Mouse (Mus musculus): ENCODE data around the gene Gimap9. TPM values are rescaled to one million over a fixed set of nuclear protein-coding genes. Genes with fewer than 3 reads are reported as not detected.

Gimap9 gene
- polyA plus RNA-seq, 1 experiment = 0.73 TPM

DNA sequence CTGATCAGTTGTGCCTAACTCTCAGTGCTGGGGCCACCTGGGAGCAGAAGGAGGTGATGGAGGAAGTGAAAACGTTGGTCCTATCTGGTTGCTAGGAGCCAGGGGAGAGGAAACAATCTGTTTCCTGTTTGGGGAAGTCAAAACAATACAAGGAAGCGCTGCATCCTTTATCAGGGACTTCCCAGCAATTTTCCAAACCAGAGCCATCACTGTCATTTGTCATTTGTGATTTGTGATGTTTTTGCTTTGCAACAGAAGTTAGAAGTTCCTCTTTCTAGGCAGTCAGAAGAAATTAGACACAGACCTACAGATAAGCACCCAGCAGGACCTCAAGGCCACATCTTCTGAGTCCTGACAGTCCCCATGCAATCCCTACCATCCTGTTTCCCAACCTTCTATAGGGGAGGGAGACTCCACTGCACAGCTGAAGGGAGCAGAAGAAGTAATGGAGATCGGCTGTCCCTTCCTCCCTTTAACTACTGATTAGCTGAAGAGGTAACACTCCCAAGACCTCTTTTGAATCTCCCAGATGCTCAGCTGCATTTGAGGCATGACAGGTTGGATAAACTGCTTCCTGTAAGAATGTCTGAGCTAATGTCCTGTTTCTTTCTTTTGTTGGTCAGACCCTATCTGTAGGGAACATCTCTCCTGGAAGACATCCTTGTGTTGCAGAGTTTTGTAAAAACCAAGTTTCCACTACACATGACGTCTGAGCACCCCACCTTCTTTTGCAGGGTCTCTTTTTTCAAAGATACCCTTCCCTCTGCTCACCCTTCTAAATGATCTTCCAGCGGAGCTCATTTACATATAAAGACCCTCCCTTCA, 24.5 kb downstream of the Gimap9 start:
- no peak for TF ChIP-seq GATA1 (IDR thresholded peaks at IDR 0.05; ENCODE audit: low read length)

DNA sequence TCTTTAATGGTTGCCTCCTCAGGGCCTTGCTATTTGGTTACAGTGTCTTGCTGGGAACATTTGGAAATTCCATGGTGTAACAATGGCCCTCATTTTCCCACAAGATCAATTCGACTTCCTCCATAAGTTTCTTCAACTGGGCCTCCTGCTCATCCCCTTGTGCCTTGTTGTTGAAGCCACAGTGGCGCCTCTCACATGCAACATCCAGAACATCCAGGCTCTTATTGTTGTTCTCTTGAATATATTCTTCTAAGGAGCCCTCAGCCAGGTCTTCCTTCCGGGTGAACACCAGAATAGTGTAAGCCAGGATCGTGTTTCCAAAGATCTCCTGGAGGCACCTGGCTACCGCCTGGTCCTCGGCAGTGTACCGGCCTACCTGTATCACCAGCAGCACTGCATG, 26.2 kb downstream of the Gimap9 start:
- TF ChIP-seq GATA1 (IDR thresholded peaks at IDR 0.05; ENCODE audit: low read length) = no peak

DNA sequence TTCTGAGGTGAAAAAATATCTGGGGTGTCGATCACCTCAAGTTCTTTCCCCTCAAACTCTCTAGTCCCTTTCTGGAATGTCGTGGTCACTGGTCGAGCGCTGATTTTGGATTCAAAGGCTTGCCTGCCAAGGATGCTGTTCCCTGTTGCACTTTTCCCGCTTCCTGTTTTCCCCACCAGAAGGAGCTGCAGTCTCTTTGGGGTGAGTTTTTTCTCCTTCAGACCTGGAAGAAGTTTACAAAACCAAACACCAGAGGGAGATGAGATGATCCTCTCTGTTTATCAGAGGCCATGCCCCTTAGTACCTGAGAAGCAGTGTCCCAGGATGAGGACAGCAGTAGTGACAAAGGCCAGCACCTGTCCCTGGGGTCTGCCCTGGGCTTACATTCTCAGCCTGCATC, 26.7 kb downstream of the Gimap9 start:
- TF ChIP-seq GATA1 (IDR thresholded peaks at IDR 0.05; ENCODE audit: low read length) = no peak

DNA sequence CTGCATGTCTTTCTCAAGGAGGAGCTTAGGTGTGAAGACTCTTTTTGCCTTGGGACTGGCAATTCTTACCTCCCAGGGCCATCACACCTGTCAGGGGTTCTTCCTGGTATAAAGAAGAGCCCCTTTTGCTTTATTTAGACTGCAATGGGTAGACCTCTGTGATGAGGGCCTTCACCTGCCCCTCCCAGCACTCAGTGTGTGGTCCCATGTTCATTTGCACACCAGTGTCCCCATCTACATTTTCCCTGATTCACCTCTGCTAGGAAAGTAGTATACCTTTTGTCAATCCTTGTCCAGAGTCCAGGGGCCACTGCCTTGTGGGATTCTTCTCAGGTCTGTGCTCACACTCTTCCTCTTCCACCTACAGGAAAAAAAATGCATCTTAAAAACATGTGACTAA, 28.2 kb downstream of the Gimap9 start:
- TF ChIP-seq GATA1 (IDR thresholded peaks at IDR 0.05; ENCODE audit: low read length) = no peak

DNA sequence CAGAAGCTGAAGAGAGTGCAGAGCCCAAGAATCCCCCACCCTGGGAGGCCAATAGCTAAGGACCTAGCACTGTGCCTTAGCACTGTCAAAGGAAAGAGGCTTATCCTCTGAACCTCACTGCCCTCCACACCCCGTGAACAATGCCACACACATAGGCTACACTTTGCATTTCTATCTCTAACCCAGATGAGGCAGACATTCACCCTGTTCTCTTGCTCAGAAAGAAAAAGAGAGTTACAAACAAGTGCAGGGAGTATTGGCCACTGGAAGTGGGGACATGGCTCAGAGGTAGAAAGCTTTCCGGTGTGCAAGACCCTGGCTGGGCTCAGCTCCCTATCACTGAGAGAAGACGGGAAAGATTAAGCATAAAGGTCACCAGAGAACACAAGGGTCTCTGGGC, 30.2 kb downstream of the Gimap9 start:
- TF ChIP-seq GATA1 (IDR thresholded peaks at IDR 0.05; ENCODE audit: low read length) = no peak

DNA sequence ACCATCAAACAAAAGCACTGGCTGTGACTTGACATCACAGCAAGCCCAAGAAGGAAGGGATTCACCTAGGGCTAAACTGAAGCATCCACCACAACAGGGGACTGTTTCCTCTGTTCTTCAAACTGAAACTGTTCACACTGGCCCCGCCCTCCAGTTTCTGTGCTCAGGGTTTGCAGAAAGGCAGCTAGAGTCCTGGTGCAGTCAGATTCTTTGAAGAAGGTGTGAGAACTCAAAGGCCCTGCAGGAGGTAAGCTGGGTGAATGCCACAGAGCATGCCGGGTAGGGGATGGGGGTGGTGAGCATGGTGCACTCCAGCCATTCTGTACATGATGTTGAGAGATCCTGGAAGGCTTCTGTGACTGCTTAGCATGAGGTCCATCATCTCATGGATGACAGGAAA, 42.5 kb downstream of the Gimap9 start, which contains the start of the genes Gm28053 and Gimap7:
Gm28053 (plus strand) TSS at position 153 of the 400 bp plus-strand sequence.
Gimap7 (plus strand) TSS at position 167 of the 400 bp plus-strand sequence.
- no peak for TF ChIP-seq GATA1 (IDR thresholded peaks at IDR 0.05; ENCODE audit: low read length)

DNA sequence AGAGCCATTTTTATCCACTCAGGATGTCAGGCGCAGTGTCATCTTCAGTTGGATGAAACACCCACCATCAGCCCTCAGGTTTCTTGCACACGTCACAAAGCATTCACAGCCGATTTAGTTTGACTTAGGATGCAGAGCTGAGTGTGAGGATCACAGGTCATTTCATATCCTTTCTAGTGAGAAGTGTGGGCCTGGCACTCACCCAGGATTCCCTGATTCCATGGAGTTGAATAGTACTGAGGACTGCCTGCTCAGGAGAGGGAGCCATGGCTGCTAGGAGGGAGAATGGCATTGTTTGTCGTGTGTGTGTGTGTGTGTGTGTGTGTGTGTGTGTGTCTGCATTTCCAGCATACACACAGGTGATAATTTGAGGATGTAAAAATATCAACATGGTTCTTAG, 44.4 kb downstream of the Gimap9 start:
- TF ChIP-seq GATA1 (IDR thresholded peaks at IDR 0.05; ENCODE audit: low read length) = no peak

DNA sequence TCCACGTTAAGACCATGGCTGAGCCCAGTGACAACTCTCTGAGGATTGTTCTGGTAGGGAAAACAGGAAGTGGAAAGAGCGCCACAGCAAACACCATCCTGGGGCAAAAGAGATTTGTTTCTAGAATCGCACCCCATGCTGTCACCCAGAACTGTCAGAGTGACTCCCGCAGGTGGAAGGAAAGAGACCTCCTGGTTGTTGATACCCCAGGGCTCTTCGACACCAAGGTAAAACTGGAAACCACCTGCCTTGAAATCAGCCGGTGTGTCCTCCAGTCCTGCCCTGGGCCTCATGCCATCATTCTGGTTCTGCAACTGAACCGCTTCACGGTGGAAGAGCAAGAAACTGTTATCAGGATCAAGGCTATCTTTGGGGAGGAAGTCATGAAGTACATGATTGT, 47.5 kb downstream of the Gimap9 start:
- TF ChIP-seq GATA1 (IDR thresholded peaks at IDR 0.05; ENCODE audit: low read length) = no peak

DNA sequence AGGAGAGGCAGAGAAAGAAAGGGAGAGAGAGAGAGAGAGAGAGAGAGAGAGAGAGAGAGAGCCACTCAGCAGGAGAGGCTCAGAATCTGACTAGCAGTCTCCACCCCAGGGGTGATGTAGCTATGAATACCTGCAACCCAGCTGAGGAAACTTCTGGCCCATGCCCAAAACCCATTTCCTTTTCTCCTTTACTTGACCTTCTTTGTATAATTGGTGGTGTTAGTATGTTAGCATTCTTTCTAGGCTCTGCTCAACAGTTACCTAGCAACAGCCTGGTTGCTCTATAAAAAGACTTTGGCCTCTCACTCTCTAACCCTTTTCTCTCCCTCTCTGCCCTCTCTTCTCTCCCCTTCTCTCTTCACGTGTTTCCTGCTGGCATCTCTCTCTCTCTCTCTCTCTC, 49.5 kb downstream of the Gimap9 start:
- TF ChIP-seq GATA1 (IDR thresholded peaks at IDR 0.05; ENCODE audit: low read length) = no peak

DNA sequence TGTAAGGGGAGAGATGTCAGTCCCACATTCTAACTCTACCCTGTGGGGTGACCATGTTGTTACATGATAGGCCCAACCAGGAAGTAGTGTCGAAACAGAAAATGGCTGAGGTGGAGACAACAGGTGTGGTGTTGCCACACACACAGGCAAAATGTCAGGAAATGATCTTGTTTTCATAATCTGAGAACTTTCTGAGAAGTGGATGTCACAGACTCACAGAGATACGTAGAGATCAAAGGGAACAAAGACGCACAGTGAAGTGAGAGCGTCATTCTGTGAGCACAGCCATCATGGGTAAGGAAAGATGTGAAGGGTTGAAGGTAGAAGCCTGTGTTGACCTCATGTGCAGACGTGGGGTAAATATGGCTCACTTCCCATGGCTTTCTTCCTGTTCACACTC, 51.8 kb downstream of the Gimap9 start:
- no peak for TF ChIP-seq GATA1 (IDR thresholded peaks at IDR 0.05; ENCODE audit: low read length)

Other genes with a start within 250 kb of the Gimap9 start
- not detected in 2 replicates for gene Zfp467, start 230.3 kb upstream of the Gimap9 start, polyA plus RNA-seq (2012)
- not detected in 2 replicates for gene Sspo, start 227.9 kb upstream of the Gimap9 start, polyA plus RNA-seq (2012)
- gene Atp6v0e2, start 138.5 kb upstream of the Gimap9 start, polyA plus RNA-seq (2012) = not detected in 2 replicates
- gene Lrrc61, start 121.3 kb upstream of the Gimap9 start, polyA plus RNA-seq (2012) = not detected in 2 replicates
- gene Rarres2, start 103.3 kb upstream of the Gimap9 start, polyA plus RNA-seq (2012) = not detected in 2 replicates
- gene Gm45021, start 86.5 kb upstream of the Gimap9 start, polyA plus RNA-seq (2012) = not detected in 2 replicates
- gene Repin1, start 82.2 kb upstream of the Gimap9 start, polyA plus RNA-seq (2012) = not detected in 2 replicates
- not detected in 2 replicates for gene Gm44965, start 82.2 kb upstream of the Gimap9 start, polyA plus RNA-seq (2012)
- not detected in 2 replicates for gene Zfp775, start 74.1 kb upstream of the Gimap9 start, polyA plus RNA-seq (2012)
- 0.02 TPM in 1 of 2 replicates, not detected in the other for gene AI854703, start 49.4 kb upstream of the Gimap9 start, polyA plus RNA-seq (2012)
- not detected in 2 replicates for gene Gimap8, start 28.9 kb upstream of the Gimap9 start, polyA plus RNA-seq (2012)
- not detected in 2 replicates for gene Gimap4, start 8.4 kb downstream of the Gimap9 start, polyA plus RNA-seq (2012)
- 0.06 and 0.09 TPM in 2 replicates for gene Gimap6, start 32.1 kb downstream of the Gimap9 start, polyA plus RNA-seq (2012)
- gene Gm28053, start 42.5 kb downstream of the Gimap9 start, polyA plus RNA-seq (2012) = not detected in 2 replicates
- not detected in 2 replicates for gene Gimap7, start 42.5 kb downstream of the Gimap9 start, polyA plus RNA-seq (2012)
- gene Gimap1, start 62.9 kb downstream of the Gimap9 start, polyA plus RNA-seq (2012) = not detected in 2 replicates
- gene Gimap5, start 70.1 kb downstream of the Gimap9 start, polyA plus RNA-seq (2012) = not detected in 2 replicates
- gene Gimap3, start 94.7 kb downstream of the Gimap9 start, polyA plus RNA-seq (2012) = not detected in 2 replicates
- gene Tmem176a, start 164.8 kb downstream of the Gimap9 start, polyA plus RNA-seq (2012) = 0.55 TPM in 1 of 2 replicates, not detected in the other
- 0.08 TPM in 1 of 2 replicates, not detected in the other for gene Tmem176b, start 165.4 kb downstream of the Gimap9 start, polyA plus RNA-seq (2012)
- gene Aoc1, start 196.8 kb downstream of the Gimap9 start, polyA plus RNA-seq (2012) = not detected in 2 replicates